Mouse (Mus musculus) heart, postnatal 0 days (tissue): ENCODE measurements at regions not wholly inside any gene's neighbourhood (a gene's known extent, or its start where the extent isn't known, plus 50 kb on each side); places are given as distances from the start of the nearest gene placed in this dataset.

Experiments
- CTCF ChIP-seq: IDR thresholded peaks from 2 replicates; pipeline ENCODE4 v1.5.1; 2016; ENCODE audit warnings: antibody characterized with exemption, control low read depth, low read depth
- EP300 ChIP-seq: IDR thresholded peaks from 2 replicates; pipeline ENCODE4 v1.6.1; 2016; ENCODE audit warnings: antibody characterized with exemption, low read depth

DNA sequence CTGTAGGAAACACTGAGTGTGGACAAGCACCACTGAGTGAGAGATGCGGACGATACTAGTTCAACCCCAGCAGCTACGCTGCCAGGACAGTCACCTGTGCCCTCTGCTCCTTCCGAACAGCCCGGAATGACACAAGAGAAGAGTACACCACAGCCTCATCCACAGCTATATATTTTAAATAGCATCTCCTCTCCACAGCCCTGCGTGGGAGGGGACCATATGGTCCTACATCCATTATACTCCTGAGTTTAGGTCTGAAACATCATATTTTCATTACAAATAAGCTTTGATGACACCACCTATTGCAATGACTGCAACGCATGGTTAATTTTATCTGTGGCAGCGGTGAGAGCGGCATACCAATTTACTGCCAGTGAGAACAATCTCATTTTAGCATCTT, 215.6 kb upstream of the Ppargc1a start:
- no peak for TF ChIP-seq CTCF
- TF ChIP-seq EP300 = no peak
